Mouse (Mus musculus): ENCODE measurements around the gene Vmn1r137.
"Not testable (repeated sequence)": the region's sequence is repeated elsewhere in the genome, so short reads cannot be mapped to it uniquely, and the experiment has no call there.

Gene Vmn1r137

DNA sequence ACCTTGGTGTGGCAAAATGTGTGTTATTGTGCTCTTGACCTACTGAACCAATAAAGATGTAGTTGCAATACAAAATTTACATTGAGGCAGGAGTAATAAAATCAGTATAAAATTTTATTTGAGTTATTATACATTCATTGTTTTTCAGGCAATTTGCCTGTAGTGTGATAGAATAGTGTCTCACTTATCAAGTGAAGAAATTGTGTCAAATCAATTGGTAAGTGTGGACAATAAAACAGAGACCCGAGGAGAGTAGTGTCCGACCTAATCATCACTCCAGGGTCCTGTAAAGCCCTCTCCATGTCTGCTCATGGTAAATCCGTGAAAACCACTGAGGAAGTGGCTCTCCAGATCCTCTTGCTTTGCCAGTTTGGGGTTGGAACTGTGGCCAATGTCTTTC is at the start of gene Vmn1r137:
Gene Vmn1r137 (plus strand): TSS at position 301 of the 400 bp plus-strand sequence.
- DNase-seq (ENCODE audit: low spot score), result not testable (repeated sequence)

DNA sequence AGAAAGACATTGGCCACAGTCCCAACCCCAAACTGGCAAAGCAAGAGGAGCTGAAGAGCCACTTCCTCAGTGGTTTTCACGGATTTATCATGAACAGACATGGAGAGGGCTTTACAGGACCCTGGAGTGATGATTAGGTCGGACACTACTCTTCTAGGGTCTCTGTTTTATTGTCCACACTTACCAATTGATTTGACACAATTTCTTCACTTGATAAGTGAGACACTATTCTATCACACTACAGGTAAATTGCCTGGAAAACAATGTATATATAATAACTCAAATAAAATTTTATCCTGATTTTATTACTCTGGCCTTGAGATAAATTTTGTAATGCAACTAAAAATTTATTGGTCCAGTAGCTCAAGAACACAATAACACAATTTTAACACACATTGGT is 34.4 kb downstream of the Vmn1r137 start, which contains the start of gene Vmn1r138:
Gene Vmn1r138 (minus strand): TSS at position 101 of the 400 bp plus-strand sequence.
- not testable (repeated sequence) for DNase-seq (ENCODE audit: low spot score)

Data from testis, postnatal 14 days (tissue).